Mouse (Mus musculus) CH12.LX (cell line): Measurements from ENCODE around the gene C2.

Experiments
- CTCF ChIP-seq, 2 experiments: IDR thresholded peaks in 1 of 2; conservative IDR thresholded peaks in 1 of 2; 2 replicates each; pipeline ENCODE4 v1.5.1; 2011 to 2012; ENCODE audit warnings: low read depth in 2 of 2, low read length in 2 of 2, improper control_type of control experiment in 1 of 2, inconsistent platforms in 1 of 2, mild to moderate bottlenecking in 1 of 2, moderate library complexity in 1 of 2
- IRF4 ChIP-seq: IDR thresholded peaks from 2 replicates; pipeline ENCODE4 v1.6.1; 2014; ENCODE audit warnings: low read depth, mild to moderate bottlenecking, inconsistent platforms, low read length, improper control_type of control experiment
- MAX ChIP-seq: IDR thresholded peaks from 2 replicates; pipeline ENCODE4 v1.6.1; 2011; ENCODE audit warnings: low read length, improper control_type of control experiment
- MAZ ChIP-seq: IDR thresholded peaks from 2 replicates; pipeline ENCODE4 v1.6.1; 2012; ENCODE audit warnings: low read depth, mild to moderate bottlenecking, inconsistent platforms, low read length, improper control_type of control experiment, moderate library complexity
- PAX5 ChIP-seq: IDR thresholded peaks from 2 replicates; pipeline ENCODE4 v1.6.1; 2012; ENCODE audit warnings: low read length, inconsistent platforms, mixed read lengths
- POLR2A ChIP-seq: IDR thresholded peaks from 2 replicates; pipeline ENCODE4 v1.6.1; 2011; ENCODE audit warnings: low read depth, mild to moderate bottlenecking, improper control_type of control experiment, low read length
- UBTF ChIP-seq: IDR thresholded peaks from 2 replicates; pipeline ENCODE4 v1.6.1; 2012; ENCODE audit warnings: low read depth, mild to moderate bottlenecking, inconsistent platforms, low read length, improper control_type of control experiment, moderate library complexity
- USF1 ChIP-seq: IDR thresholded peaks from 2 replicates; pipeline ENCODE4 v1.6.1; 2014; ENCODE audit warnings: low read depth, mild to moderate bottlenecking, inconsistent platforms, low read length, improper control_type of control experiment
- ZKSCAN1 ChIP-seq: IDR thresholded peaks from 2 replicates; pipeline ENCODE4 v1.6.1; 2012; ENCODE audit warnings: low read depth, inconsistent platforms, low read length, improper control_type of control experiment, borderline replicate concordance

- TF ChIP-seq UBTF (no peak), MAX (no peak), IRF4 (no peak), POLR2A (no peak), USF1 (no peak), MAZ (no peak), ZKSCAN1 (no peak), PAX5 (no peak), CTCF (conservative IDR thresholded peaks at IDR 0.05 in 1 of 2, IDR thresholded peaks at IDR 0.05 in 1 of 2; ENCODE audit: low read depth in 2 of 2, low read length in 2 of 2) (no peak)
Observed at GRCm38 (mm10) chr17:34884704-34885103, 13.4 kb downstream of the C2 start.
